Mouse (Mus musculus) kidney, postnatal 4 days (tissue): ENCODE results near the gene Slc38a4.

Source experiments
- DNase-seq, 2 experiments: peaks; one replicate each; pipeline ENCODE4 v3.0.0; 2021; ENCODE audit warnings: mixed read lengths in 2 of 2

The Slc38a4 gene

GRCm38 (mm10) chr15:96963318-96963717 is 92.4 kb downstream of the Slc38a4 start:
- DNase-seq, result no peak

- no peak for DNase-seq
Measured at GRCm38 (mm10) chr15:96960343-96960742, 95.4 kb downstream of the Slc38a4 start.

GRCm38 (mm10) chr15:96959247-96959646 is 96.5 kb downstream of the Slc38a4 start:
- DNase-seq, result no peak

- DNase-seq, result no peak
Measured at GRCm38 (mm10) chr15:96956699-96957098, 99.1 kb downstream of the Slc38a4 start.

- DNase-seq, result no peak
Measured at GRCm38 (mm10) chr15:96954389-96954788, 101.4 kb downstream of the Slc38a4 start.

GRCm38 (mm10) chr15:96953938-96954238 is 101.9 kb downstream of the Slc38a4 start:
- no peak for DNase-seq

GRCm38 (mm10) chr15:96953112-96953937 is 102.4 kb downstream of the Slc38a4 start:
- peak; percentile 86 to 87 for DNase-seq

GRCm38 (mm10) chr15:96952488-96952887 is 103.3 kb downstream of the Slc38a4 start:
- no peak for DNase-seq

- DNase-seq, result peak in 1 of 2 experiments; percentile 22
Measured at GRCm38 (mm10) chr15:96951783-96952182, 104.0 kb downstream of the Slc38a4 start.

GRCm38 (mm10) chr15:96948471-96948870 is 107.3 kb downstream of the Slc38a4 start:
- peak; percentile 62 to 68 for DNase-seq
